Mouse (Mus musculus): ENCODE data around the gene Birc3. TPM values are rescaled to one million over a fixed set of nuclear protein-coding genes. Genes with fewer than 3 reads are reported as not detected.
A peak's percentile ranks its signal among the peaks of the same experiment; 100 is the strongest.

Birc3 gene
- polyA plus RNA-seq, 1 experiment from 2014 or later, result 1.8 TPM

GRCm38 (mm10) chr9:7851841-7852240 lies 21.1 kb downstream of the Birc3 start:
- WGBS, result 92% methylated on average over 8 of the region's 8 CpGs
- no peak overlapping the region for H3K9ac ChIP-seq (ENCODE audit: low read depth, low read length)
- no peaks in the 10 kb centered on the region for H3K4me1 ChIP-seq (ENCODE audit: control insufficient read depth, insufficient read depth, low read depth, low read length)
- no peak overlapping the region for H3K27ac ChIP-seq (ENCODE audit: low read depth, low read length)
- H3K9me3 ChIP-seq (ENCODE audit: control insufficient read depth, low read length), result no peaks in the 10 kb centered on the region
- H3K36me3 ChIP-seq (ENCODE audit: control insufficient read depth, insufficient read depth, low read length), result no peaks in the 10 kb centered on the region
- no peak for ATAC-seq
- no peak overlapping the region for H3K4me3 ChIP-seq (ENCODE audit: low read length)
- H3K27me3 ChIP-seq (replicated peaks; ENCODE audit: control insufficient read depth, insufficient read depth, low read length), result no peaks in the 10 kb centered on the region
- H3K4me2 ChIP-seq (ENCODE audit: low read length), result no peak overlapping the region

GRCm38 (mm10) chr9:7848191-7848590 lies 24.8 kb downstream of the Birc3 start:
- Histone ChIP-seq H3K4me1 (ENCODE audit: control insufficient read depth, insufficient read depth, low read depth, low read length) (no peaks in the 10 kb centered on the region), H3K36me3 (ENCODE audit: control insufficient read depth, insufficient read depth, low read length) (no peaks in the 10 kb centered on the region), H3K27ac (ENCODE audit: low read depth, low read length) (no peak overlapping the region), H3K4me2 (ENCODE audit: low read length) (no peak overlapping the region), H3K27me3 (replicated peaks; ENCODE audit: control insufficient read depth, insufficient read depth, low read length) (no peaks in the 10 kb centered on the region), H3K9me3 (ENCODE audit: control insufficient read depth, low read length) (no peaks in the 10 kb centered on the region), H3K4me3 (ENCODE audit: low read length) (no peak overlapping the region), H3K9ac (ENCODE audit: low read depth, low read length) (no peak overlapping the region)
- WGBS, result 94% methylated on average over 18 of the region's 18 CpGs
- ATAC-seq, result no peak

- 89% methylated on average over 1 of the region's 1 CpGs for WGBS
- Histone ChIP-seq H3K4me1 (ENCODE audit: control insufficient read depth, insufficient read depth, low read depth, low read length) (no peaks in the 10 kb centered on the region), H3K4me2 (ENCODE audit: low read length) (no peak overlapping the region), H3K36me3 (ENCODE audit: control insufficient read depth, insufficient read depth, low read length) (no peaks in the 10 kb centered on the region), H3K4me3 (ENCODE audit: low read length) (no peak overlapping the region), H3K27me3 (replicated peaks; ENCODE audit: control insufficient read depth, insufficient read depth, low read length) (no peaks in the 10 kb centered on the region), H3K9ac (ENCODE audit: low read depth, low read length) (no peak overlapping the region), H3K9me3 (ENCODE audit: control insufficient read depth, low read length) (no peaks in the 10 kb centered on the region), H3K27ac (ENCODE audit: low read depth, low read length) (no peak overlapping the region)
- ATAC-seq, result no peak
Observed at GRCm38 (mm10) chr9:7846667-7847199, 26.3 kb downstream of the Birc3 start.

GRCm38 (mm10) chr9:7845216-7845895 lies 27.6 kb downstream of the Birc3 start:
- H3K9me3 ChIP-seq (ENCODE audit: control insufficient read depth, low read length), result no peaks in the 10 kb centered on the region

GRCm38 (mm10) chr9:7841221-7841620 lies 31.8 kb downstream of the Birc3 start:
- Histone ChIP-seq H3K4me1 (ENCODE audit: control insufficient read depth, insufficient read depth, low read depth, low read length) (peaks cover 4% of the 10 kb centered on the region; the same call in 1 of the 2 replicates), H3K4me3 (ENCODE audit: low read length) (no peak overlapping the region), H3K27me3 (replicated peaks; ENCODE audit: control insufficient read depth, insufficient read depth, low read length) (no peaks in the 10 kb centered on the region), H3K4me2 (ENCODE audit: low read length) (no peak overlapping the region), H3K36me3 (ENCODE audit: control insufficient read depth, insufficient read depth, low read length) (no peaks in the 10 kb centered on the region), H3K9me3 (ENCODE audit: control insufficient read depth, low read length) (no peaks in the 10 kb centered on the region), H3K27ac (ENCODE audit: low read depth, low read length) (no peak overlapping the region), H3K9ac (ENCODE audit: low read depth, low read length) (no peak overlapping the region)
- ATAC-seq, result no peak
- 71% methylated on average over 6 of the region's 6 CpGs for WGBS

More at GRCm38 (mm10) chr9:7845216-7845895, 27.6 kb downstream of the Birc3 start:
- no peak overlapping the region for H3K4me3 ChIP-seq (ENCODE audit: low read length)
- WGBS, result 60% methylated on average over 4 of the region's 4 CpGs
- H3K4me2 ChIP-seq (ENCODE audit: low read length), result no peak overlapping the region
- no peaks in the 10 kb centered on the region for H3K27me3 ChIP-seq (replicated peaks; ENCODE audit: control insufficient read depth, insufficient read depth, low read length)
- ATAC-seq, result no peak
- H3K4me1 ChIP-seq (ENCODE audit: control insufficient read depth, insufficient read depth, low read depth, low read length), result no peaks in the 10 kb centered on the region
- no peak overlapping the region for H3K27ac ChIP-seq (ENCODE audit: low read depth, low read length)
- no peak overlapping the region for H3K9ac ChIP-seq (ENCODE audit: low read depth, low read length)
- no peaks in the 10 kb centered on the region for H3K36me3 ChIP-seq (ENCODE audit: control insufficient read depth, insufficient read depth, low read length)

- Histone ChIP-seq H3K27me3 (replicated peaks; ENCODE audit: control insufficient read depth, insufficient read depth, low read length) (no peaks in the 10 kb centered on the region), H3K4me2 (ENCODE audit: low read length) (peak overlapping the region; percentile 78), H3K9ac (ENCODE audit: low read depth, low read length) (peak overlapping the region; percentile 88), H3K27ac (ENCODE audit: low read depth, low read length) (peak overlapping the region; percentile 99), H3K4me3 (ENCODE audit: low read length) (peak overlapping the region; percentile 78), H3K36me3 (ENCODE audit: control insufficient read depth, insufficient read depth, low read length) (0 out of 2 replicates have a peak, but pooled peaks cover 4% of the 10 kb centered on the region), H3K9me3 (ENCODE audit: control insufficient read depth, low read length) (no peaks in the 10 kb centered on the region), H3K4me1 (ENCODE audit: control insufficient read depth, insufficient read depth, low read depth, low read length) (peaks cover 16% of the 10 kb centered on the region)
- 9% methylated on average over 14 of the region's 14 CpGs for WGBS
- peak; percentile 9; the same call in 1 of the 2 replicates for ATAC-seq
Observed at GRCm38 (mm10) chr9:7837806-7838440, 35.1 kb downstream of the Birc3 start.

GRCm38 (mm10) chr9:7836905-7837805 lies 35.8 kb downstream of the Birc3 start, which contains the start of gene Birc2:
TSS of gene Birc2 (minus strand) at chr9:7837064.
- H3K36me3 ChIP-seq (ENCODE audit: control insufficient read depth, insufficient read depth, low read length), result 0 out of 2 replicates have a peak, but pooled peaks cover 4% of the 10 kb centered on the region
- H3K4me2 ChIP-seq (ENCODE audit: low read length), result peak within 1 kb of the TSS; percentile 78
- H3K4me3 ChIP-seq (ENCODE audit: low read length), result peak within 1 kb of the TSS; percentile 78
- ATAC-seq, result peak; percentile 98
- H3K27ac ChIP-seq (ENCODE audit: low read depth, low read length), result peak within 1 kb of the TSS; percentile 99
- H3K9me3 ChIP-seq (ENCODE audit: control insufficient read depth, low read length), result no peaks in the 10 kb centered on the region
- no peaks in the 10 kb centered on the region for H3K27me3 ChIP-seq (replicated peaks; ENCODE audit: control insufficient read depth, insufficient read depth, low read length)
- H3K9ac ChIP-seq (ENCODE audit: low read depth, low read length), result peak within 1 kb of the TSS; percentile 88
- peaks cover 21% of the 10 kb centered on the region for H3K4me1 ChIP-seq (ENCODE audit: control insufficient read depth, insufficient read depth, low read depth, low read length)
- WGBS, result under 1% methylated on average over 68 of the region's 68 CpGs

GRCm38 (mm10) chr9:7836331-7836730 lies 36.7 kb downstream of the Birc3 start:
- Histone ChIP-seq H3K4me2 (ENCODE audit: low read length) (peak overlapping the region; percentile 78), H3K27me3 (replicated peaks; ENCODE audit: control insufficient read depth, insufficient read depth, low read length) (no peaks in the 10 kb centered on the region), H3K36me3 (ENCODE audit: control insufficient read depth, insufficient read depth, low read length) (0 out of 2 replicates have a peak, but pooled peaks cover 4% of the 10 kb centered on the region), H3K27ac (ENCODE audit: low read depth, low read length) (peak overlapping the region; percentile 99), H3K4me3 (ENCODE audit: low read length) (peak overlapping the region; percentile 78), H3K9ac (ENCODE audit: low read depth, low read length) (peak overlapping the region; percentile 88), H3K4me1 (ENCODE audit: control insufficient read depth, insufficient read depth, low read depth, low read length) (peaks cover 24% of the 10 kb centered on the region), H3K9me3 (ENCODE audit: control insufficient read depth, low read length) (no peaks in the 10 kb centered on the region)
- WGBS, result 0% methylated on average over 16 of the region's 16 CpGs
- ATAC-seq, result peak; percentile 16

Data from hindbrain, embryonic 16.5 days (tissue).